Mouse (Mus musculus) kidney, adult 2 months (tissue): ENCODE measurements around the gene Kdm4b. TPM values are rescaled to one million over a fixed set of nuclear protein-coding genes. Genes with fewer than 3 reads are reported as not detected.
A peak's percentile ranks its signal among the peaks of the same experiment; 100 is the strongest.

Experiments used
- DNase-seq: peaks from one replicate; pipeline ENCODE4 v3.0.0; 2021
- H3K27ac ChIP-seq: fragments of 200-500 bp; 2 replicates; pipeline ENCODE4 v1.5.1; 2012; ENCODE audit warnings: low read depth, low read length, control low read depth, inconsistent platforms; ENCODE audit not compliant: insufficient read depth
- H3K27me3 ChIP-seq: fragments of 200-500 bp; replicated peaks from 2 replicates; pipeline ENCODE4 v1.6.1; 2012; ENCODE audit warnings: mild to moderate bottlenecking, moderate library complexity, low read length, inconsistent platforms; ENCODE audit not compliant: control insufficient read depth, insufficient read depth
- H3K36me3 ChIP-seq: fragments of 200-500 bp; 2 replicates; pipeline ENCODE4 v1.6.1; 2012; ENCODE audit warnings: mild to moderate bottlenecking, moderate library complexity, low read length, inconsistent platforms; ENCODE audit not compliant: control insufficient read depth, insufficient read depth
- H3K4me1 ChIP-seq: fragments of 200-500 bp; 2 replicates; pipeline ENCODE4 v1.6.1; 2011; ENCODE audit warnings: low read length; ENCODE audit not compliant: control insufficient read depth, insufficient read depth
- H3K4me3 ChIP-seq: fragments of 200-500 bp; 2 replicates; pipeline ENCODE4 v1.5.1; 2011; ENCODE audit warnings: mild to moderate bottlenecking, low read depth, low read length, control low read depth; ENCODE audit not compliant: insufficient read depth
- CTCF ChIP-seq: fragments of 200-500 bp; conservative IDR thresholded peaks from 2 replicates; pipeline ENCODE4 v1.5.1; 2011; ENCODE audit warnings: low read depth, mild to moderate bottlenecking, control low read depth, low read length, moderate library complexity, mixed read lengths; ENCODE audit not compliant: insufficient read depth, insufficient read length
- POLR2A ChIP-seq: fragments of 200-500 bp; IDR thresholded peaks from one replicate; pipeline ENCODE4 v1.6.1; 2011; ENCODE audit warnings: low read depth, low read length, control low read depth
- WGBS: fragments of 180-500 bp; shearing (Covaris S2); methylation state at CpG from one replicate; pipeline ENCODE4 v1.1.7; 2018; 5-methylcytosine and 5-hydroxymethylcytosine counted together
- polyA plus RNA-seq: library from polyadenylated mRNA; depleted of rRNA; stranded (reverse); fragments of >200 nt; gene quantifications from 2 replicates; pipeline ENCODE4 v1.2.3, GENCODE M21; 2012

Gene Kdm4b
- polyA plus RNA-seq, 1 experiment = 21.6 TPM

- no peaks in the 10 kb centered on the region for H3K4me1 ChIP-seq
- H3K27me3 ChIP-seq = no peaks in the 10 kb centered on the region
- H3K4me3 ChIP-seq = no peak overlapping the region
- TF ChIP-seq CTCF = no peak
- no peak for TF ChIP-seq POLR2A
- WGBS = 49% methylated on average over 4 of the region's 4 CpGs
- H3K36me3 ChIP-seq = no peaks in the 10 kb centered on the region
- no peak overlapping the region for H3K27ac ChIP-seq
- DNase-seq = no peak
Observed at GRCm38 (mm10) chr17:56348128-56348527, 22.3 kb downstream of the Kdm4b start.

GRCm38 (mm10) chr17:56348586-56348985, 22.7 kb downstream of the Kdm4b start:
- TF ChIP-seq POLR2A = no peak
- TF ChIP-seq CTCF = no peak
- H3K27me3 ChIP-seq = no peaks in the 10 kb centered on the region
- H3K4me1 ChIP-seq = no peaks in the 10 kb centered on the region
- H3K27ac ChIP-seq = no peak overlapping the region
- DNase-seq = no peak
- H3K36me3 ChIP-seq = no peaks in the 10 kb centered on the region
- H3K4me3 ChIP-seq = no peak overlapping the region

- Histone ChIP-seq H3K27ac (no peak overlapping the region), H3K36me3 (no peaks in the 10 kb centered on the region), H3K27me3 (no peaks in the 10 kb centered on the region), H3K4me3 (no peak overlapping the region), H3K4me1 (no peaks in the 10 kb centered on the region)
- TF ChIP-seq CTCF = peak; percentile 89
- TF ChIP-seq POLR2A = no peak
- 18% methylated on average over 2 of the region's 2 CpGs for WGBS
- peak; percentile 76 for DNase-seq
Observed at GRCm38 (mm10) chr17:56350694-56351093, 24.8 kb downstream of the Kdm4b start.

- Histone ChIP-seq H3K27me3 (no peaks in the 10 kb centered on the region), H3K27ac (no peak overlapping the region), H3K36me3 (no peaks in the 10 kb centered on the region), H3K4me3 (no peak overlapping the region), H3K4me1 (no peaks in the 10 kb centered on the region)
- TF ChIP-seq CTCF = peak; percentile 98
- TF ChIP-seq POLR2A = no peak
- 58% methylated on average over 9 of the region's 9 CpGs for WGBS
- peak; percentile 81 for DNase-seq
Observed at GRCm38 (mm10) chr17:56356921-56357885, 31.3 kb downstream of the Kdm4b start.

GRCm38 (mm10) chr17:56359183-56359725, 33.4 kb downstream of the Kdm4b start:
- TF ChIP-seq POLR2A (no peak), CTCF (no peak)
- no peak for DNase-seq
- H3K4me1 ChIP-seq = no peaks in the 10 kb centered on the region
- H3K27me3 ChIP-seq = no peaks in the 10 kb centered on the region
- H3K36me3 ChIP-seq = no peaks in the 10 kb centered on the region
- no peak overlapping the region for H3K4me3 ChIP-seq
- 92% methylated on average over 3 of the region's 3 CpGs for WGBS
- no peak overlapping the region for H3K27ac ChIP-seq

- Histone ChIP-seq H3K27me3 (no peaks in the 10 kb centered on the region), H3K36me3 (no peaks in the 10 kb centered on the region), H3K4me3 (no peak overlapping the region), H3K4me1 (no peaks in the 10 kb centered on the region), H3K27ac (no peak overlapping the region)
- no peak for TF ChIP-seq POLR2A
- TF ChIP-seq CTCF = no peak
- DNase-seq = no peak
- 79% methylated on average over 1 of the region's 1 CpGs for WGBS
Observed at GRCm38 (mm10) chr17:56359864-56360263, 34.0 kb downstream of the Kdm4b start.

- TF ChIP-seq CTCF (no peak), POLR2A (no peak)
- Histone ChIP-seq H3K27ac (no peak overlapping the region), H3K36me3 (no peaks in the 10 kb centered on the region), H3K4me3 (no peak overlapping the region), H3K27me3 (no peaks in the 10 kb centered on the region), H3K4me1 (0 out of 2 replicates have a peak, but pooled peaks cover under 1% of the 10 kb centered on the region)
- WGBS = 63% methylated on average over 8 of the region's 8 CpGs
- DNase-seq = no peak
Observed at GRCm38 (mm10) chr17:56360451-56360850, 34.6 kb downstream of the Kdm4b start.
